Mouse (Mus musculus) testis, adult 2 months (tissue): ENCODE data around the gene Slc23a4.

Experiments used
- CTCF ChIP-seq: fragments of 200-500 bp; IDR thresholded peaks from 2 replicates; pipeline ENCODE4 v1.5.1; 2012; ENCODE audit warnings: low read depth, mild to moderate bottlenecking, inconsistent platforms, low read length, moderate library complexity; ENCODE audit not compliant: control insufficient read depth, insufficient read depth, insufficient replicate concordance
- POLR2A ChIP-seq: fragments of 200-500 bp; IDR thresholded peaks from 2 replicates; pipeline ENCODE4 v1.6.1; 2012; ENCODE audit warnings: low read depth, mild to moderate bottlenecking, inconsistent platforms, low read length, moderate library complexity; ENCODE audit not compliant: control insufficient read depth

DNA sequence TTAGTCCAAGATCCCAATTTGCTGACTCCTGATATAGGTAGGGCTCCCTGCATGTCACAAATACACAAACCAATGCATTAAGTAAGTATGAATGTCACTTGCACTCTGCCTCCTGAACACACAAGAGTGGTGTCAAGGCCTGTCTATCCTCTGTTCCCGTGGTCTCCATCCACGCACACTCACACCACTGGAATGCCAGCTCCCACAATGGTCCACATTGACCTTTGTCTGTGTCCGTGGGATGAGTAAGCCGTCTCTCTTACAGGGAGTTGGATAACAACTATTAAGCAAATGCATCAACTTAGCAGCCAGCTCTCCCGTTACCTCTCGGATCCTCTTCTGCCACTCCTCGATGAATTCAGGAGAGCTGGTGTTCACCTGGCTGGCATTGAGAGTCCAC lies 29.1 kb downstream of the Slc23a4 start:
- TF ChIP-seq CTCF: no peak
- TF ChIP-seq POLR2A: no peak
